Mouse (Mus musculus): Measurements from ENCODE around the gene Crisp2. TPM values are rescaled to one million over a fixed set of nuclear protein-coding genes. Genes with fewer than 3 reads are reported as not detected.
"Not testable (repeated sequence)": the region's sequence is repeated elsewhere in the genome, so short reads cannot be mapped to it uniquely, and the experiment has no call there.

Crisp2 gene
- polyA plus RNA-seq, 1 experiment from 2014 or later: 0.27 TPM

DNA sequence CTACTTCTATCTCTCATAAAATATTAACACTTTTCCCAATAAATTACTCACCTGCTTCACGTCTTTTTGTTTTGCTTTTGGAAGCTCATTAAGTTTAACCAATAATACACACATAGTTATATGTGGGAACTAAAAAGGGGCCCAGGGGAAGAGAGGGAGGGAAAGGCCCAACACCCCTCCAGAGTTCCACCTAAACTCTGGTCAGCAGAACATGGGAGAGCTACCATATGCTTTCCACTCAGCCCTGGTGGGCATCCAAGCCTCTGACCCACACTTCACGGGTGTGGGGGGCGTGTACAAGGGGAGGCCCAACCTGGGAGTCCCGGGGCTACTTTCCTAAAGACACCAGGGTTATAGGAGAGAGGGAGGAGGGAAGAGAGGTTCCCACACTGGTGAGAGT lies 75.1 kb downstream of the Crisp2 start:
- Histone ChIP-seq H3K9ac (ENCODE audit: low read depth, low read length) (no peak overlapping the region), H3K4me2 (ENCODE audit: low read depth, low read length) (no peak overlapping the region), H3K27me3 (ENCODE audit: control insufficient read depth, insufficient read depth, low read depth, low read length) (no peaks in the 10 kb centered on the region), H3K4me1 (ENCODE audit: control insufficient read depth, low read depth, low read length) (no peaks in the 10 kb centered on the region), H3K36me3 (ENCODE audit: control insufficient read depth, insufficient read depth) (no peaks in the 10 kb centered on the region), H3K4me3 (ENCODE audit: low read depth, low read length) (no peak overlapping the region), H3K9me3 (replicated peaks; ENCODE audit: control insufficient read depth, low read length) (no peaks in the 10 kb centered on the region), H3K27ac (ENCODE audit: low read length) (no peak overlapping the region)
- no peak for ATAC-seq (ENCODE audit: low read depth)
- WGBS (ENCODE audit: insufficient replicate concordance): 33% methylated on average over 4 of the region's 4 CpGs

DNA sequence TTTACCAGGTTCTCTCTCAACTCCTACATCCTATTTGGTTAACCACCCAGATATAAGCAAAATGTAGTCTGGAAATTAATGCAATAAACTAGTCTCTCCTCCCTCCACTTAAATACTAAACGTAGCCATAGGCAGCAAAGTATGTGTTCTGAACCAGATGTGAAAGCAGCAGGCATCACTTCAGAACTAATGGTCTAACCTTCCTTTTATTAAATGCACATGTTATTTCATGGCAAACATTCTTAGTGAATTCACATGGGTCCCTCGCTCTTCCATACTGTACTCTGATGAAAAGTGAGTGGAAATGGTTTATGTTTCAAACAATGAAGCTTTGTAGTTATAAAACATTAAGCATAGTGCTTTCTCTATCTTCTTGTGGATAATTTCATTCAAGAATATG lies 75.5 kb downstream of the Crisp2 start:
- no peaks in the 10 kb centered on the region for H3K4me1 ChIP-seq (ENCODE audit: control insufficient read depth, low read depth, low read length)
- WGBS (ENCODE audit: insufficient replicate concordance): 54% methylated on average over 2 of the region's 2 CpGs
- ATAC-seq (ENCODE audit: low read depth): no peak

DNA sequence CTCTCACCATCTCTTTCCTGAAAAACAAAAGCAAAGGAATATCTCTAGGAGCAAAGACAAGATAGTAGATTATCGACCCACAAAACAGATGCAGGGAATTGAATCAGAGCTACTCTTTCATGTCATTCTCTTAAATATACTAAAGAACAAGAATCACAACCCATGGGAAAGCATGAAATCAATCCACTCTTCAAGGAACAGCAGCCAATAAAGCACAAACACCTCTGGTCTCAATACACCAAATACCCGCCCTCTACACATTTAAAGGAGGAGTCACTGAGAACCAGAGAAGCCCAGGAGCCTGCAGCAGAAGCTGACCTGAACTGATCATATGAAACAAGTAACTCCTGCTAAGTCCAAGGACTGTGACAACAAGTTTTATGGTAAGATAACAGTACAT lies 80.0 kb downstream of the Crisp2 start, which contains the start of gene Esp1:
TSS of gene Esp1 (plus strand) at position 301 of the 400 bp plus-strand sequence.
- Histone ChIP-seq H3K27me3 (ENCODE audit: control insufficient read depth, insufficient read depth, low read depth, low read length) (no peaks in the 10 kb centered on the region), H3K4me3 (ENCODE audit: low read depth, low read length) (no peak within 1 kb of the TSS), H3K36me3 (ENCODE audit: control insufficient read depth, insufficient read depth) (no peaks in the 10 kb centered on the region), H3K4me1 (ENCODE audit: control insufficient read depth, low read depth, low read length) (no peaks in the 10 kb centered on the region), H3K9me3 (replicated peaks; ENCODE audit: control insufficient read depth, low read length) (no peaks in the 10 kb centered on the region), H3K9ac (ENCODE audit: low read depth, low read length) (no peak within 1 kb of the TSS), H3K27ac (ENCODE audit: low read length) (no peak within 1 kb of the TSS), H3K4me2 (ENCODE audit: low read depth, low read length) (no peak within 1 kb of the TSS)
- no peak for ATAC-seq (ENCODE audit: low read depth)
- WGBS (ENCODE audit: insufficient replicate concordance): 68% methylated on average over 2 of the region's 2 CpGs

More for the DNA sequence above, 75.5 kb downstream of the Crisp2 start:
- no peak overlapping the region for H3K27ac ChIP-seq (ENCODE audit: low read length)
- H3K9ac ChIP-seq (ENCODE audit: low read depth, low read length): no peak overlapping the region
- no peak overlapping the region for H3K4me3 ChIP-seq (ENCODE audit: low read depth, low read length)
- no peaks in the 10 kb centered on the region for H3K27me3 ChIP-seq (ENCODE audit: control insufficient read depth, insufficient read depth, low read depth, low read length)
- no peak overlapping the region for H3K4me2 ChIP-seq (ENCODE audit: low read depth, low read length)
- no peaks in the 10 kb centered on the region for H3K9me3 ChIP-seq (replicated peaks; ENCODE audit: control insufficient read depth, low read length)
- H3K36me3 ChIP-seq (ENCODE audit: control insufficient read depth, insufficient read depth): no peaks in the 10 kb centered on the region

DNA sequence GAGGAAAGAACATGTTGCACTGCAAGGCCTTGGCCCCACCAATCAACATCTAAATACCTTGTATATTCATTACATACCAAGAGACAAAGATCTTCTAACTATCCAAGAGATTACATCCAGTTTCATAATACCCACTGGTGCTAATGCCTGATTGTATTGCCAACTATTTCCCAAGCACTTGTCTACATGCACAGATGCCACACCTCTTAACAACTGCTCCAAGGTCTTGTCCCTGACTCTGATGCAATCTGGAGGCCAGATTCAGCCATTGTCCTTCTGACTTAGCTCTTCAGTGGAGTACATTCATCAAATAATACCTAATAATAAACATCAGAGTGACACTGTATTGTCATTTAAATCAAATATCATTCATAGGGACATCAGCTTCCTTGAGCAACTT lies 89.7 kb downstream of the Crisp2 start:
- not testable (repeated sequence) for H3K9ac ChIP-seq (ENCODE audit: low read depth, low read length); H3K36me3 ChIP-seq (ENCODE audit: control insufficient read depth, insufficient read depth); H3K27me3 ChIP-seq (ENCODE audit: control insufficient read depth, insufficient read depth, low read depth, low read length); H3K4me1 ChIP-seq (ENCODE audit: control insufficient read depth, low read depth, low read length); H3K4me3 ChIP-seq (ENCODE audit: low read depth, low read length); H3K27ac ChIP-seq (ENCODE audit: low read length); H3K4me2 ChIP-seq (ENCODE audit: low read depth, low read length); ATAC-seq (ENCODE audit: low read depth); H3K9me3 ChIP-seq (replicated peaks; ENCODE audit: control insufficient read depth, low read length)

DNA sequence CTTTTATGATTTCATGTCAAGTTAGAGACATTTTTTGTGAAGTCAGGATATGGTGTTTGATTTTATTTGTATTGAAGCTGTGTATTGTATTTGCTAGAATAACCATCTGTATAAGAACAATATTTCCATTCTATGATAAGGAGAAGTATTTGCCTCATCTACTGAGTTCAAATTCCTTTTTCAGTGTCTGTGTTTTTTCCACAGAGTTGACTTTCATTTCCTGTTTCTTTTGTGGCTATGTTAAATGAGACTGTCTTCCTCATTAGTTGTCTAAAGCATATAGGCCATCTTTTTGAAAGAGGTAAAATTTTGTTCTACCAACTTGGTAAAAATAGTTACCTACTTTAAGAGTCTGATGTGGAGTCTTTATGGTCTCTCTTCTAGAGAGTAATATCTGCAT lies 90.5 kb downstream of the Crisp2 start:
- Histone ChIP-seq H3K4me2 (ENCODE audit: low read depth, low read length) (no peak overlapping the region), H3K4me1 (ENCODE audit: control insufficient read depth, low read depth, low read length) (no peaks in the 10 kb centered on the region), H3K9ac (ENCODE audit: low read depth, low read length) (no peak overlapping the region), H3K4me3 (ENCODE audit: low read depth, low read length) (no peak overlapping the region), H3K27me3 (ENCODE audit: control insufficient read depth, insufficient read depth, low read depth, low read length) (no peaks in the 10 kb centered on the region), H3K9me3 (replicated peaks; ENCODE audit: control insufficient read depth, low read length) (no peaks in the 10 kb centered on the region), H3K27ac (ENCODE audit: low read length) (no peak overlapping the region), H3K36me3 (ENCODE audit: control insufficient read depth, insufficient read depth) (no peaks in the 10 kb centered on the region)
- ATAC-seq (ENCODE audit: low read depth): no peak

Other genes with a start within 250 kb of the Crisp2 start
- not detected in 2 replicates for gene Esp6, start 245.5 kb downstream of the Crisp2 start, polyA plus RNA-seq (2015; fragmentation: Nextera tagmentation; extraction: Ambion mirVana)
- gene Esp4, start 208.4 kb downstream of the Crisp2 start, polyA plus RNA-seq (2015; fragmentation: Nextera tagmentation; extraction: Ambion mirVana): not detected in 2 replicates
- gene Esp3, start 174.9 kb downstream of the Crisp2 start, polyA plus RNA-seq (2015; fragmentation: Nextera tagmentation; extraction: Ambion mirVana): not detected in 2 replicates
- gene Esp1, start 79.9 kb downstream of the Crisp2 start, polyA plus RNA-seq (2015; fragmentation: Nextera tagmentation; extraction: Ambion mirVana): not detected in 2 replicates
- 223 and 224 TPM in 2 replicates for gene Rhag, start 4.1 kb upstream of the Crisp2 start, polyA plus RNA-seq (2015; fragmentation: Nextera tagmentation; extraction: Ambion mirVana)
- gene 9130008F23Rik, start 73.6 kb upstream of the Crisp2 start, polyA plus RNA-seq (2015; fragmentation: Nextera tagmentation; extraction: Ambion mirVana): 0.08 and 0.30 TPM in 2 replicates
- not detected in 2 replicates for gene Glyatl3, start 107.3 kb upstream of the Crisp2 start, polyA plus RNA-seq (2015; fragmentation: Nextera tagmentation; extraction: Ambion mirVana)
- 33.0 and 33.5 TPM in 2 replicates for gene Mut, start 127.7 kb upstream of the Crisp2 start, polyA plus RNA-seq (2015; fragmentation: Nextera tagmentation; extraction: Ambion mirVana)
- gene Cenpq, start 128.0 kb upstream of the Crisp2 start, polyA plus RNA-seq (2015; fragmentation: Nextera tagmentation; extraction: Ambion mirVana): 21.1 and 23.8 TPM in 2 replicates